Mouse (Mus musculus) stomach, postnatal 0 days (tissue): ENCODE data around the gene Kif26b.

Experiments
- CTCF ChIP-seq: IDR thresholded peaks from 2 replicates; pipeline ENCODE4 v1.5.1; 2016; ENCODE audit warnings: antibody characterized with exemption, low read depth, mild to moderate bottlenecking, moderate library complexity
- EP300 ChIP-seq: optimal IDR thresholded peaks from 2 replicates; pipeline ENCODE3; 2016; ENCODE audit warnings: antibody characterized with exemption

GRCm38 (mm10) chr1:178590229-178591171, 61.6 kb downstream of the Kif26b start:
- TF ChIP-seq CTCF, result no peak
- no peak for TF ChIP-seq EP300
